ENCODE assay signal across 8 mouse cellular contexts in the genomic region with DNA sequence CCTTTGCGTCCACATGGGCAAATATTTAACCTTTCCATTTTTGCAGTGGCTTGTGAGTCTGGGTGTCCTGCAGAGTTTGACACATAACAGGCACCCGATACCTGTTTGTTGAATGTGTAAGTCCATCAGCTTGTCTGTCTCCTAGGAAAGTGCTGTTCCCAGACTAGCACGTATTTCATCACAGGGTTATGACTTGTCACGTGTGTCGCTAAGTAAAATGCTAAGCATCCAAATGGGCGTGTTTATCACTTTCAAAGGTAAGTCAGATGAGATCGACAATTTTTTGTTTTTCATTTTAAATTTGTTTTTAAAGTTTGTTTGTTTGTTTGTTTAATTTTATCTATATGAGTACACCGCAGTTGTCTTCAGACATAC. TPM values are rescaled to one million over a fixed set of nuclear protein-coding genes. Genes with fewer than 3 reads are reported as not detected.
DNase-seq lines count a peak whose midpoint lies in the region; ATAC-seq and TF ChIP-seq lines count a peak whose summit lies in the region.

No protein-coding gene starts in this region.

- no peaks in the 10 kb centered on the region for H3K9me3 ChIP-seq in heart, embryonic 11.5 days (replicated peaks; ENCODE audit: control insufficient read depth, low read length)
- no peaks in the 10 kb centered on the region for H3K9me3 ChIP-seq in hindbrain, embryonic 12.5 days (replicated peaks)

- no peak overlapping the region for H3K27ac ChIP-seq in heart, embryonic 11.5 days (ENCODE audit: low read depth, low read length)
- H3K27ac ChIP-seq in bone marrow, adult 2 months (ENCODE audit: control insufficient read depth, insufficient read depth, low read depth, low read length, poor library complexity): no peak overlapping the region
- no peak overlapping the region for H3K27ac ChIP-seq in hindbrain, embryonic 12.5 days

- no peaks in the 10 kb centered on the region for H3K36me3 ChIP-seq in heart, embryonic 11.5 days (ENCODE audit: control insufficient read depth, insufficient read depth, low read length)
- H3K36me3 ChIP-seq in hindbrain, embryonic 12.5 days: no peaks in the 10 kb centered on the region

- TF ChIP-seq POLR2A in bone marrow, adult 2 months (IDR thresholded peaks at IDR 0.05; ENCODE audit: borderline replicate concordance, control insufficient read depth, low read depth, low read length): no peak

- no peak overlapping the region for H3K9ac ChIP-seq in heart, embryonic 11.5 days (ENCODE audit: low read depth, low read length)
- H3K9ac ChIP-seq in hindbrain, embryonic 12.5 days: no peak overlapping the region

- peak; percentile 27; the same call in 1 of the 2 replicates for ATAC-seq in heart, embryonic 11.5 days (replicated peaks; ENCODE audit: insufficient number of reproducible peaks, low FRiP score, low TSS enrichment)
- peak; percentile 2; the same call in 1 of the 2 replicates for ATAC-seq in hindbrain, embryonic 12.5 days (ENCODE audit: low FRiP score)
- ATAC-seq in megakaryocyte-erythroid progenitor cell, adult 5-6 weeks (replicated peaks; ENCODE audit: low FRiP score, low TSS enrichment, poor library complexity, severe bottlenecking): peak; percentile 13; the same call in 1 of the 2 replicates

- peak overlapping the region; percentile 89 for H3K4me2 ChIP-seq in heart, embryonic 11.5 days
- H3K4me2 ChIP-seq in hindbrain, embryonic 12.5 days (replicated peaks): peak overlapping the region; percentile 52

- H3K27me3 ChIP-seq in heart, embryonic 11.5 days (ENCODE audit: control insufficient read depth, insufficient read depth, low read length): no peaks in the 10 kb centered on the region
- H3K27me3 ChIP-seq in hindbrain, embryonic 12.5 days: peaks cover 27% of the 10 kb centered on the region

- DNase-seq in heart, adult 11 months: no peak
- no peak for DNase-seq in frontal cortex, postnatal 14 days (ENCODE audit: low spot score in 2 of 2)
- DNase-seq in urinary bladder, adult 18-20 months (ENCODE audit: low spot score in 2 of 2): no peak
- DNase-seq in lung, postnatal 4 days: no peak

- peaks cover 4% of the 10 kb centered on the region; the same call in 1 of the 2 replicates for H3K4me1 ChIP-seq in heart, embryonic 11.5 days (ENCODE audit: control insufficient read depth, insufficient read depth, low read length)
- H3K4me1 ChIP-seq in bone marrow, adult 2 months (ENCODE audit: control insufficient read depth, insufficient read depth, low read length): no peaks in the 10 kb centered on the region
- peaks cover 11% of the 10 kb centered on the region for H3K4me1 ChIP-seq in hindbrain, embryonic 12.5 days

- WGBS in heart, embryonic 11.5 days (ENCODE audit: insufficient replicate concordance): 20% methylated on average over 8 of the region's 8 CpGs
- 16% methylated on average over 8 of the region's 8 CpGs for WGBS in bone marrow, adult 2 months
- 23% methylated on average over 8 of the region's 8 CpGs for WGBS in hindbrain, embryonic 12.5 days

- H3K4me3 ChIP-seq in heart, embryonic 11.5 days (ENCODE audit: low read depth, low read length): peak overlapping the region; percentile 51
- H3K4me3 ChIP-seq in bone marrow, adult 2 months (replicated peaks; ENCODE audit: control insufficient read depth, low read depth, low read length): peak overlapping the region; percentile 43
- peak overlapping the region; percentile 38 for H3K4me3 ChIP-seq in hindbrain, embryonic 12.5 days

- no peak for TF ChIP-seq CTCF in bone marrow, adult 2 months (IDR thresholded peaks at IDR 0.05; ENCODE audit: control insufficient read depth, insufficient read depth, low read length)

RNA-seq across cellular contexts. Expression of a gene that starts 0.2 kb away (rescaled TPM):
- 65.0 and 106 TPM in 2 replicates for polyA plus RNA-seq in heart, embryonic 11.5 days (2014; fragmentation: Nextera tagmentation; extraction: Ambion mirVana)
- 24.6 and 28.6 TPM in 2 replicates for polyA plus RNA-seq in bone marrow, adult 2 months (2011; ENCODE audit: insufficient read depth, insufficient read length, low replicate concordance, missing spikeins)
- 137 and 141 TPM in 2 replicates for polyA plus RNA-seq in hindbrain, embryonic 12.5 days (2016; fragmentation: Nextera tagmentation; extraction: Ambion mirVana)
- total RNA-seq in megakaryocyte-erythroid progenitor cell, adult 5-6 weeks (2014; fragmentation: Nextera tagmentation): 36.5 and 39.9 TPM in 2 replicates
- 22.8 and 48.0 TPM in 2 replicates for total RNA-seq in megakaryocyte-erythroid progenitor cell, adult 5-6 weeks (2017)

RNA-seq across cellular contexts. Expression of a gene that starts 2.0 kb away (rescaled TPM):
- polyA plus RNA-seq in heart, embryonic 11.5 days (2014; fragmentation: Nextera tagmentation; extraction: Ambion mirVana): 0.04 TPM in 1 of 2 replicates, not detected in the other
- not detected in 2 replicates for polyA plus RNA-seq in bone marrow, adult 2 months (2011; ENCODE audit: insufficient read depth, insufficient read length, low replicate concordance, missing spikeins)
- not detected in 2 replicates for polyA plus RNA-seq in hindbrain, embryonic 12.5 days (2016; fragmentation: Nextera tagmentation; extraction: Ambion mirVana)
- total RNA-seq in megakaryocyte-erythroid progenitor cell, adult 5-6 weeks (2014; fragmentation: Nextera tagmentation): not detected in 2 replicates
- total RNA-seq in megakaryocyte-erythroid progenitor cell, adult 5-6 weeks (2017): not detected in 2 replicates

RNA-seq across cellular contexts. Expression of a gene that starts 42.5 kb away (rescaled TPM):
- 0.44 TPM in 1 of 2 replicates, not detected in the other for polyA plus RNA-seq in heart, embryonic 11.5 days (2014; fragmentation: Nextera tagmentation; extraction: Ambion mirVana)
- polyA plus RNA-seq in bone marrow, adult 2 months (2011; ENCODE audit: insufficient read depth, insufficient read length, low replicate concordance, missing spikeins): not detected in 2 replicates
- polyA plus RNA-seq in hindbrain, embryonic 12.5 days (2016; fragmentation: Nextera tagmentation; extraction: Ambion mirVana): not detected in 2 replicates
- not detected in 2 replicates for total RNA-seq in megakaryocyte-erythroid progenitor cell, adult 5-6 weeks (2014; fragmentation: Nextera tagmentation)
- total RNA-seq in megakaryocyte-erythroid progenitor cell, adult 5-6 weeks (2017): not detected in 2 replicates

RNA-seq across cellular contexts. Expression of a gene that starts 44.4 kb away (rescaled TPM):
- 0.69 and 0.79 TPM in 2 replicates for polyA plus RNA-seq in heart, embryonic 11.5 days (2014; fragmentation: Nextera tagmentation; extraction: Ambion mirVana)
- polyA plus RNA-seq in bone marrow, adult 2 months (2011; ENCODE audit: insufficient read depth, insufficient read length, low replicate concordance, missing spikeins): 0.45 and 0.70 TPM in 2 replicates
- 0.18 and 1.3 TPM in 2 replicates for polyA plus RNA-seq in hindbrain, embryonic 12.5 days (2016; fragmentation: Nextera tagmentation; extraction: Ambion mirVana)
- total RNA-seq in megakaryocyte-erythroid progenitor cell, adult 5-6 weeks (2014; fragmentation: Nextera tagmentation): not detected in 2 replicates
- total RNA-seq in megakaryocyte-erythroid progenitor cell, adult 5-6 weeks (2017): not detected in 2 replicates
